Mouse (Mus musculus) retina, postnatal 7 days (tissue): ENCODE results near the gene Sar1a.

Experiments
- DNase-seq: peaks from one replicate; pipeline ENCODE4 v3.0.0-alpha.2; 2012; ENCODE audit warnings: low read depth, low spot score

Gene Sar1a

GRCm38 (mm10) chr10:61730171-61730570 is 50.1 kb downstream of the Sar1a start:
- no peak for DNase-seq

DNA sequence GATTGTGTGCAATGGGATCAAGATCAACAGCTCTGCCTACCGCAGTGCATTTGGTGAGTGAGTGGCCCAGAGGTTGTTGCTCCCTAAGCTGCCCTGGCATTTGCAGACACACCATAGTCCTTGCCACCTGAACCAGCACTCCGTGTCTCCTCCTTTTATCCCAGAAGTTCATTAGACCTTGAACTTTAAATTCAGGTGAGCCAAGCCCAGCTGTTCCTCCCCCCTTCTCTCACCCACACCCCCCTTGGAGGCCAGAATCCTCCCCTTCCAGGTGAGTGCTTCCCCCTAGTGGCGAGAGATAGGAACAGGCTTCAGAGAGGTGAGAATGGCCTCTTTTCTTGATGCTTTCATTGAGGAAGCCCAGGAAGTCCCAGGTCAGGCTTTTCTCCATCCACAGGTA is 54.3 kb downstream of the Sar1a start:
- peak; percentile 52 for DNase-seq

- no peak for DNase-seq
These were observed 56.6 kb downstream of the Sar1a start for GRCm38 (mm10) chr10:61736671-61737078.

- no peak for DNase-seq
These were observed 57.4 kb downstream of the Sar1a start for GRCm38 (mm10) chr10:61737537-61737936.

DNA sequence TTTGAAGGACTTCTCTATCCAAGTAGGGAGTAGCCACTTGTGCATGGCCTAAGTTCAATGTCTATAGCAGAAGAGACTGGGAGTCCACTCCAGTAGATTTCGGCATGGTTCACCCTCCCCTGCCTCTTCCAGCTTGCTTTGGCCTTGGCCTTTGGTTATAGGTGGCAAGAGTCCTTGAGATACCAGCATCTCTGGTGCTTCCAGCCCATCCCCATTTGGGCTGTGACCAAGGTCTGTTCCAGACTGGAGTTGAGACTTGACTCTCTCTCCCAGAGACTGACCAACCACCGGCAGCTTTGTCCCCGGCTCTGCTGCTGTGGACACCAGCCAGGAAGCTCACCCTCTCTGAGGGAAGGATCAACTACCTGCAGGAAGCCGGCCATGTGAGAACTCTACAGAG is 58.0 kb downstream of the Sar1a start:
- DNase-seq = no peak

DNA sequence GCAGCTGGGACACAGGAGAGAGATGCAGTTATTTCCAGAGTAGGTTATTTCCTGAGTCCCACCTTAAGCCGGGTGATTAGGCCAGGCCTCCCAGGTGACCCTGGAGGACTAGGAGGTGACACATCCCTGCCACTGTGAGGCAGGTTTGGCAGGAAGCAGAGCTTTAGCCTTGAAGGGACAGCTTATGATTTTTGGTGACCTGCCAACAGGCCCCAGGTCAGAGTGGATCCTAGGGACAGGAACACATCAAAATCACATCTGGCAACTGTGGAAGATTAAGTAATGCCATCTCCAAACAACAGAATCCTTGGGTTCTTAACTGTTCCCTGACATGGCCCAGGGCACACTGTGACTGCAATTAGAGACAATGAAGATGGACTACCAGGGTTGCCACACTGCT is 61.2 kb downstream of the Sar1a start:
- no peak for DNase-seq

DNA sequence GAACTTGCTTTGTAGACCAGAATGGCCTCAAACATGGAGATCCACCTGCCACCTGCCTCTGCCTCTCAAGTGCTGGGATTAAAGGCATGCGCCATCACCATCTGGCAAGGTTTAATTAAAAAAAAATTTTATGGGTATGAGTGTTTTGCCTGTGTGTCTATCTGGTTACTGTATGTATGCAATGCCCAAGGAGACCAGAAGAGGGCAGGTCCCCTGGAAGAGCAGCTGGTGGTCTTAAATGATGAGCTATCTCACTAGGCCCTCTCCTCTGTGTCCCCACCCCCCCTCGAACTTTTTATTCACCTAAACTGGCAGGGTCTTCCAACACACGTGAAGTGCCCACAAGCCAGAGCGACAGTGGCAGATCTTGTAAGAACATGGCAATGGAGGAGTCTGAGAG is 61.8 kb downstream of the Sar1a start:
- DNase-seq = no peak

GRCm38 (mm10) chr10:61742336-61742735 is 62.2 kb downstream of the Sar1a start:
- DNase-seq = no peak
